Mouse (Mus musculus): ENCODE data around the gene Kif2a.

DNA sequence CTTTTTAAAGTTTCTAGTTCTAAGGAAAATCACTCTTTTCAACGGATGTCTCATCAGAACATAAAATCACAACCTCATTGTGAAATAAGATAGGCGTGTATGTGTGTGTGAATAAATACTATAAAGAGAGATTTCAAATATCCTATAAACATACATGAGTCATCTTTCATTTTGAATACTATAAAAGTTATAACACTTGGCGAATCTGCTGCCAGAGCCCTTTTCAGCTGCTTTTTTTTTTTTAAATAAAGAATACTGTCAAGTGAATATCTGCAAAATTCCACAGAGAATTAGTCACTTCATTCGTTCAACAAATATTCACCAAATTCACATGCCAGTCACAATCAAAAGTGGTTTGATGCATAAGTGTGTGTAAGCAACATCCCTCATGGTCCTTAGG lies 13.2 kb upstream of the Kif2a start:
- TF ChIP-seq MAX (IDR thresholded peaks at IDR 0.05): no peak
- TF ChIP-seq CTCF (IDR thresholded peaks at IDR 0.05; ENCODE audit: control insufficient read depth, insufficient read depth, insufficient read length): no peak
- TF ChIP-seq USF1 (IDR thresholded peaks at IDR 0.05; ENCODE audit: low read depth): no peak

All from C2C12 (cell line).